Mouse (Mus musculus): ENCODE data around the gene Grap.
"Not testable (repeated sequence)": the region's sequence is repeated elsewhere in the genome, so short reads cannot be mapped to it uniquely, and the experiment has no call there.

Gene Grap

GRCm38 (mm10) chr11:61652686-61653447, at the start of gene Grap:
TSS of gene Grap (plus strand) at chr11:61653265.
- DNase-seq: no peak

DNA sequence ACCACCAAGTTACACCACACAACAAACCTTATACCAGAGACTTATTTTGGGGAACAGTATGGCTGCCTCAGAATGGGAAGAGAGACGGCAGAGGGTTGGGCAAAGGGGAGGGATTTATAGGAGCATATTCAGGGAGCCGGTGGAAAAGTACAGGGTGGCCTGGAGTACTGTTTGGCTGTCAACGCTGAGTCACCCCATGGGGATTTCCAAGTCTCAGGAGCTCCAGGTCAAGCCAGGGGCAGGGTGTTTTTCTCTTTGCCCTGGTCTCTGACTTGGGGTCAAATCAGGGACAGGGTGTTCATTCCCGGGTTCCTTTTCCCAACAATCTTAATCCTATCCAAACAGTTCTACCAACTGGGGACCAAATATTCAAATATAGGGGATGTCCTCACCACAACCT, 45.0 kb upstream of the Grap start:
- DNase-seq: no peak

DNA sequence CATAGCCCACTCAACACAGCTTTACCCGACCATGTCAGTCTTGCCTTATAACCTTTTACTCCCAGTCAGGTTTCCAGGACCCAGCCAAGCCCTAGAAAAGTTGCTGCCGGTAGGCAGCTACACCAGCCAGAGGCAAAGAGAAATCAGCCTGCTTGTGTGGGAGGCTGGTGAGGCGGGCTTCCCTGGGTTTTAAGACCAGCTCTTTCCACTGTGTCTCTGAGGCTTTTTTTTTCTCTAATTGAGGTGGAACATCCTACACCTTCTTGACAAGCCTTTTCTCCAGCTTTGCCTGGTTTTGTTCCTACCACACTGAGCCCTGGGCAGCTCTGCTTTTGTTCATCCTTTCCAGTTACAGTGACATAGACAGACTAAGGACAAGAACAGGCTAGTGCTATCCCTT, 41.9 kb upstream of the Grap start:
- no peak for DNase-seq

DNA sequence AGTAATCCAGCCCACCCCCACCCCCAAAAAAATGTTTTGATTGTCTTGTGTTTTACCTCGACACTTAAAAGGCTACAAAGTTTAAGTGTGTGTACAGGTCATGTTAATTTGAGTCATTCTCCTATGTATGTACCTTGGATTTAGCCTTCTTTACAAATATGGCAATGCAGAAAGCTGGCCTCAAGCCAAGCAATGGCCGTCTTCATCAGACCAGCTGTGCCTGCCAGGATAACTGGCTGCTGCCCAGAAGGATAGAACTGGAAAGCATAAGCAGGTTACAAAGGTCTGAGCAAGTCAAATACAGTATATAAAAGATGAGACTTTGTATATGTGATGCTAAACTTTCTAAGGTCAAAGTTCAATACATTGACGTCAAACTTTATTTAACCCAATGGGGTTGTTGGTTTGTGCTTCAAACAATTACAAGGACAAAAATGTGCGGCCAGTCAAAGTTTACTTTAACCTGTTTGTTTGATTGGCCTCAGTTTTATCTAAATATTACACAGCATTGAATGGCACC, 40.9 kb upstream of the Grap start:
- DNase-seq: no peak

DNA sequence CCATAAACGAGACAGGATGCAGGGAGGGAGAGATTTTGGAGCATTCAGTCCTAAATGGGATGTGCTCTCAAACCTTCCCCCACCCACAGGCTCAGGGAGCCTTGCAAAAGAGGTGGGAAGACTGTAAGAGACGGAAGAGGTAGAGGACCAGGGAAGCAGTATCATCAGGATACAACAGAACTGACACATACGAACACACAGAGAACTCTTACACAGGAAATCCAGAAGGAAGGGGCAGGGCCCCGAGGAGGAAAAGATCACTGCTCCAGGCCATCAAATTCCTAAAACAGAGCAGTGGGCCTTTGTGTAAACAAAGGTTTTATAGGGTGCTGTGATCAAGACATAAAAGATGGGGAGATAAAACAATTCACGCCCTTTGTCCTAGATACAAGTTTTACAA, 38.7 kb upstream of the Grap start:
- DNase-seq: no peak

- peak; percentile 18 to 19 for DNase-seq
Observed at GRCm38 (mm10) chr11:61615686-61616522, 37.2 kb upstream of the Grap start.

- no peak for DNase-seq
Observed at GRCm38 (mm10) chr11:61616523-61617292, 36.4 kb upstream of the Grap start.

DNA sequence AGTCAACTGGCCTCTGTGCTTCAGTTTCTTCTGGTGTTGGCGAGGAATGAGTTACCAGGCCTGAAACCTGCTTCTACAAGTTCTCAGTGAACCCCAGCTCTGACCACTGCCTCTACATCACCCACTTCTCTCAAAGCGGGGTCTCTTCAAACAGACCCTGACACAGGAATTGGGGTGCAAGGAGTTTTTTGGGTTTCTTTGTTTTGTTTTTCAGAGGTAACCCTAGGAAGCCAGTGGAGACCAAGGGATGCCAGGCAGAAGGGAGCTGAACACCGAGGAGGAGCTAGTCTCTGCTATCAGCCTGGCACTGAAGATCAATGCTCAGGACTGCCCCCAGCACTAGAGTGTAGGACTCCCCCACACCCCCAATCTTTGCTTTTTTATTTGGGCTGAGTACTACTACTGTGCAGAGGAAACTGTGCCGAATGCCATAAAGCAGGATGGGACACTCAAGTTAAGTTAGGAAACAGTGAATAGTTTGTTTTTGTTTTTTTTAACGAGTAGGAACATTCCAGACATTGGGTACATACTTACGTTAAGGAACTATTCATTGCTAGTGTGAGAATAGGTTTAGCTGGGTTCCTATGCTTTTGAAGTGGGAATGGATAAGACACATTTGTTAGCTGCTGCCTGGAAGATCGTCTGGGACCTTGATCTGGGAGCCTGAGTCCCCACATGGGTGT, 35.6 kb upstream of the Grap start:
- no peak for DNase-seq

- no peak for DNase-seq
Observed at GRCm38 (mm10) chr11:61618131-61618530, 34.9 kb upstream of the Grap start.

- DNase-seq: no peak
Observed at GRCm38 (mm10) chr11:61618571-61618970, 34.5 kb upstream of the Grap start.

DNA sequence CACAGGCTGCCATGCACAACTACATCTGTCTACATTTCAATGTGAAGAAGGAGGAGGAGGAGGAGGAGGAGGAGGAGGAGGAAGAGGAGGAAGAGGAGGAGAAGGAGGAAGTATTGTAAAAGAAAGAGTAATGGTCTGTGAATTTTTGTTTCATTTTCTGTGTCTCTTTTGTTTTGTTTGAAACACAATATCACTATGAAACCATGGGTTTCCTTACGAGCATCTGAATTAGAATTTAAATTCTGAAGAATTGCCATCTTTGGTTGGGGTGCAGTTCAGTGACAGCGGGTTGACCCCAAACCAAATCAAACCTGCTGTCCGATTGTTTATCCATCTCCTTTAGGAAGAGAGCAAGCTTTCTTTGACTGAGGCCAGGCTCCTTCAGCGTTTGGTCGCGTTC, 33.7 kb upstream of the Grap start:
- no peak for DNase-seq

- peak; percentile 81 to 84 for DNase-seq
Observed at GRCm38 (mm10) chr11:61619791-61620241, 33.2 kb upstream of the Grap start.

- DNase-seq: peak; percentile 90 to 91
Observed at GRCm38 (mm10) chr11:61620254-61620670, 32.8 kb upstream of the Grap start.

DNA sequence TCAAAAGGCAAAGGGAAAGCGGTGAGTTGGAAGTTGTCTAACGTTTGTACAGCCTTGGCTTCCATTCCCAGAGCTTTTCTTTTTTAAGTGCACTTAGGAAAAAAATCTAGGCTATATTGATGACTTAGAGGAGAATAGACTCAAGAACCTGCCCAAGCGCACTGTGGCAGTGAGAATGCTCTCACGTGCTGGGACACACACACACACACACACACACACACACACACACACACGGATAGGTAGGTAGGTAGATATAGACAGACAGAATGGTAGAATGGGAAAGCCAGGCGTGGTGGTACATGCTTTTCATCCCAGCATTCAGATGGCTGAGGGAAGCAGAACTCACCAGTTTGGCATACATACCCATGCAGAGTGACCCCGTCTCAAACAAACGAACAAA, 32.3 kb upstream of the Grap start:
- DNase-seq: no peak

DNA sequence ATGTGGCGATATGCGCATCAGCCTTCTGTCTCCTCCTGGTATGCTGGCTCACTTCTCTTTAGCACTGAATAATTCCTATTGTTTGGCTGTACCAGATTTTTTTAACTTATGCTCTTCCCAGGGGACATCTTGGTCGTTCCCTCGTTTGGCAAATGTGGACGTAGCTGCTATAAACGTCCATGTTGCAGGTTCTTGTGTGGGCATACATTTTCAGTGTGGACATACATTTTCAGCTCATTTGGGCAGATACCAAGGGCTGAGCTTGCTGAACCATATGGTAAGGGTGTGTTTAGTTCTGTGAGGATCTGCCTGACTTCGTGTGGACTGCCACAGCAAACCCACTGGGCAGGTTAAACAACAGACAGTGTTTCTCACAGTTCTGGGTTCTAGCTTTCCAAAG, 27.9 kb upstream of the Grap start:
- no peak for DNase-seq

DNA sequence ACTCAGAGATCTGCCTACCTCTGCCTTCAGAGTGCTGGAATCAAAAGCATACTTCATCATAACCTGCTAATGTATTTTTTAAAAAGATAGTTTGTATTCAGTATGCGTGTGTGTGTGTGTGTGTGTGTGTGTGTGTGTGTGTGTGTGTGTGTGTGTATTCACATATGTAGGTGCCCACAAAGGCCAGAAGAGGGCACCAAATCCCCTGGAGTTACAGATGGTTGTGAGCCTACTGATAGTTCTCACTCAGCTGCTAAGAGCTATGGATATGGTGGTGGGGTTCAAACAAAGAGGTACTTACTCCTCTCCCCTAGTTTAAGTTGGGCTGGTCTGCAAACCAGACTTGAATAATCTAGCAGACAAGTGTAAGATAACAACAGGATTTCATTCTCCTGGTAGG, 26.6 kb upstream of the Grap start:
- no peak for DNase-seq

- no peak for DNase-seq
Observed at GRCm38 (mm10) chr11:61629621-61630020, 23.4 kb upstream of the Grap start.

DNA sequence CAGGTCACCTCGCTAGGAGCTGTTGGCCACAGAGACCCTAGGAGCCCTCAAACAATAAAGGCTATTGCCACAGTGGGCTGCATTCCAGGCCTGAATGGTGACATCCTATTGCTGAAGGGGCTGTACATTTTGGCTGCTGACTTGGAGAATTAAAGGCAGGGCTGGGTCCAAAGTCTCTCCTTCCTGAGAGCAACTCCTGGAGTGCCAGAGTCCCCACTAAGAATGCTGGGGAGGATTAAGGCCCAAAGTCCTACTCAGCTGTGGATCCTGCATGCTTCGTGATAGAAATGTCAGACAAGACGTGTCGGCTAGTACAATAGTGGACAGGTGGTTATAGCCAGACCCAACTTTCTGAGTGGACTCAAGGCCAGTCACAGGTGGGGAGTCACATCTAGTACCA, 16.8 kb upstream of the Grap start:
- DNase-seq: not testable (repeated sequence)

DNA sequence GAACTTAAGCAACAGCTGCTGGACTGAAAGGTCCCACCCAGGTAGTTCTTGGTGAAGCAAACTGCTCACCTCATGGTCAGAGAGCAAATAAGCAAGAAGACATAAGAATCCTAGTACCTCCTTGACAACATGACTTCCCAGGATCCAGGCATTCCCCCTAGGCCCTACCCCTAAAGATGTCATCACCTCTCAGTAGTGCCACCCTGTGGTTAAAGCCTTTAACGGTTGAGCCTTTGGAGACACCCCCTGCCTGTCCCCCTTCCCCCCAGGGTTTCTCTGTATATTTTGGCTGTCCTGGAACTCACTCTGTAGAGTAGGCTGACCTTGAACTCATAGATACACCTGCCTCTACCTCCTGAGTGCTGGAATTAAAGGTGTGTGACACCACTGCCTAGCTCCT, 15.7 kb upstream of the Grap start:
- DNase-seq: no peak

- DNase-seq: no peak
Observed at GRCm38 (mm10) chr11:61637856-61638255, 15.2 kb upstream of the Grap start.

GRCm38 (mm10) chr11:61638764-61639536, 14.1 kb upstream of the Grap start:
- DNase-seq: no peak

Data from cerebellum, postnatal 36 days (tissue).